Mouse (Mus musculus) lung, embryonic 14.5 days (tissue): ENCODE measurements at regions not wholly inside any gene's neighbourhood (a gene's known extent, or its start where the extent isn't known, plus 50 kb on each side); places are given as distances from the start of the nearest gene placed in this dataset.

ENCODE experiments used
- ATAC-seq: fragments of 200-750 bp; cut with Nextera tagmentation; 2 replicates; pipeline ENCODE4 v1.8.0; 2017; ENCODE audit warnings: mild to moderate bottlenecking, moderate TSS enrichment, moderate library complexity; ENCODE audit not compliant: insufficient read depth
- DNase-seq: peaks from one replicate; pipeline ENCODE4 v3.0.0-alpha.2; 2015
- H3K27ac ChIP-seq: fragments of 300-500 bp; sonication (generic); 2 replicates; pipeline ENCODE4 v1.5.1; 2014; ENCODE audit warnings: low read depth, mild to moderate bottlenecking, moderate library complexity
- H3K27me3 ChIP-seq: fragments of 300-500 bp; sonication (generic); 2 replicates; pipeline ENCODE4 v1.6.1; 2014; ENCODE audit warnings: low read length, control low read depth; ENCODE audit not compliant: insufficient read depth
- H3K36me3 ChIP-seq: fragments of 300-500 bp; sonication (generic); 2 replicates; pipeline ENCODE4 v1.6.1; 2014; ENCODE audit warnings: control low read depth; ENCODE audit not compliant: insufficient read depth
- H3K4me1 ChIP-seq: fragments of 300-500 bp; sonication (generic); 2 replicates; pipeline ENCODE4 v1.6.1; 2014; ENCODE audit warnings: antibody characterized with exemption, control low read depth; ENCODE audit not compliant: insufficient read depth
- H3K4me2 ChIP-seq: fragments of 300-500 bp; sonication (generic); 2 replicates; pipeline ENCODE4 v1.6.1; 2014; ENCODE audit warnings: mild to moderate bottlenecking
- H3K4me3 ChIP-seq: fragments of 300-500 bp; sonication (generic); 2 replicates; pipeline ENCODE4 v1.5.1; 2014; ENCODE audit warnings: low read depth, low read length
- H3K9ac ChIP-seq: fragments of 300-500 bp; sonication (generic); 2 replicates; pipeline ENCODE4 v1.6.1; 2014
- H3K9me3 ChIP-seq: fragments of 300-500 bp; sonication (generic); 2 replicates; pipeline ENCODE4 v1.6.1; 2016; ENCODE audit warnings: low read depth, low read length, control low read depth
- CTCF ChIP-seq: IDR thresholded peaks from 2 replicates; pipeline ENCODE4 v1.5.1; 2016; ENCODE audit warnings: antibody characterized with exemption, low read depth
- WGBS: fragments of 180-500 bp; shearing (Covaris S2); extraction: QIAGEN DNeasy Blood & Tissue Kit; methylation state at CpG from one replicate; pipeline ENCODE4 v1.1.7; 2014; 5-methylcytosine and 5-hydroxymethylcytosine counted together

DNA sequence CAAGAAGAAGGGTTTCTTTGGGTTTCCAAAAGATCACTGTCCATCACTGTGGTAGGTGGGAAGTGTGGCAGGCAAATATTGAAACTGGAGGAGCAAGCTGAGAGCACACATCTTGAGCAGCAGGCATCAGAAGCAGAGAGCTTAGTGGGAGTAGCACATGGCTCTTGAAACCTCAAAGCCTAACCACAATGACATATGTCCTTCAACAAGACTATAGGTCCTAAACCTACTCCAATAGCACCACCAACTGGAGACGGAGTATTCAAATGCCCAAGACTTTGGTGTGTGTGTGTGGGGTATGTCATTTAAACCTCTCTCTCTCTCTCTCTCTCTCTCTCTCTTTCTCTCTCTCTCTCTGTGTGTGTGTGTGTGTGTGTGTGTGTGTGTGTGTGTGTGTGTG lies 88.1 kb upstream of the Sash1 start:
- 60% methylated on average over 1 of the region's 1 CpGs for WGBS
- no peaks in the 10 kb centered on the region for H3K36me3 ChIP-seq
- H3K27ac ChIP-seq: no peak overlapping the region
- DNase-seq (peak; percentile 76), ATAC-seq (peak; percentile 50; the same call in 1 of the 2 replicates)
- H3K27me3 ChIP-seq: no peaks in the 10 kb centered on the region
- TF ChIP-seq CTCF: peak; percentile 62
- H3K4me3 ChIP-seq: no peak overlapping the region
- H3K9ac ChIP-seq: no peak overlapping the region
- H3K4me1 ChIP-seq: peaks cover 3% of the 10 kb centered on the region; the same call in 1 of the 2 replicates
- no peak overlapping the region for H3K4me2 ChIP-seq
- no peaks in the 10 kb centered on the region for H3K9me3 ChIP-seq

DNA sequence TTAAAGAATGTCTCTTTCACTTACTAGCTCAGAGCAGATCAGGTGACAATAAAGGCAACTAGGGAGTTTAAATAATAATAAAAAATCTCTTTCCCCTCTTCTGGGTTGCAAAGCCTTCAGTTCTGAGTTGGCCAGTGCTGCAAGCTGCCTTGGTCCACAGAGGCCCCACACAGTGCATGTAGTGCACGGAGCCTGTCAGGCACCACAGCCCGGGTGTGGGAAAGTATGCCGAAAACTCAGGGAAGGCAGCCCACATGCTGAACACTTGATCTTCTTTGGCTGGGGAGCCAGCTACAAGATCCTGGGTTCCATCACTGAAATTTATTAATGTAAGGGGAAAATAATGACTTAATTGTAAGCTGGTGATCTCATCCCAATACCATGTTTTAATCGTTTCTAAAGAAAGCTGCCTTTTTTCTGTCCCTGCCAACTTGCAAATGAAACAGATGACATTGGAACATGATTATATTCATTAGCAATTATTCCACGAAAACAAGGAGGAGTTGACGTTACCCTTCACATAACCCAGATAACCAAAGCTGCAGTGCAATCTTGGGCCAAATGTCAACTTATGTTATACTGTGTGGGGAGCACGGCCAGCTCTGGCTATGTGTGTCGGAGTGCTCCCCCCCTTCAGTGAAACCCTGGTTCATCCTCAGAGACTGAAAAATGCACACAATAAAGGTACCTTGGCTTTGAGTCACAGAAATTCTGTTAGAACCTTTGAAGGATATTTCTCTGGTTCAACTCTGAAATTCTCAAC lies 87.1 kb upstream of the Sash1 start:
- no peaks in the 10 kb centered on the region for H3K9me3 ChIP-seq
- H3K27ac ChIP-seq: no peak overlapping the region
- DNase-seq: no peak
- ATAC-seq: peak; percentile 39; the same call in 1 of the 2 replicates
- peaks cover 11% of the 10 kb centered on the region; the same call in 1 of the 2 replicates for H3K4me1 ChIP-seq
- H3K27me3 ChIP-seq: no peaks in the 10 kb centered on the region
- no peak overlapping the region for H3K4me2 ChIP-seq
- no peak overlapping the region for H3K9ac ChIP-seq
- H3K4me3 ChIP-seq: no peak overlapping the region
- 46% methylated on average over 8 of the region's 8 CpGs for WGBS
- no peak for TF ChIP-seq CTCF
- H3K36me3 ChIP-seq: no peaks in the 10 kb centered on the region

DNA sequence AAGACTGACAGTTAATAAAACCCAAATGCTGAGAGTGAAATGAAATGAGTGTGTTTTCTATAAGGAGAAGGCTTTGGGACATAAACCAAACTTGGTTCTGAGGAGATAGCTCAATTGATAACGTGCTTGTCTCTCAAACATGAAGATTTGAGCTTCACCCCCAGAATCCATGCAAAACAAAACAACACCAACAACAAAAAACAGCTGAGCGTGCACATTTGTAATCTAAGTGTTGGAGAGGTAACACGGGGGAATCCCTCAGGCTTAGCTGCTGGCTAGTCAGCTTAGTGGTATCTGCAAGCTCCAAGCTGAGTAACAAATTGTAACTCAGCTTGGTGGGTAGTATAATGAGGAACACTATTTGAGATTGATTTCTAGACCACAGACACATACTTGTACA lies 84.9 kb upstream of the Sash1 start:
- no peak for TF ChIP-seq CTCF
- Histone ChIP-seq H3K4me1 (peaks cover 13% of the 10 kb centered on the region; the same call in 1 of the 2 replicates), H3K9ac (no peak overlapping the region), H3K4me2 (no peak overlapping the region), H3K36me3 (no peaks in the 10 kb centered on the region), H3K9me3 (no peaks in the 10 kb centered on the region), H3K27ac (no peak overlapping the region), H3K4me3 (no peak overlapping the region), H3K27me3 (no peaks in the 10 kb centered on the region)
- DNase-seq (no peak), ATAC-seq (no peak)
- 83% methylated on average over 3 of the region's 3 CpGs for WGBS

DNA sequence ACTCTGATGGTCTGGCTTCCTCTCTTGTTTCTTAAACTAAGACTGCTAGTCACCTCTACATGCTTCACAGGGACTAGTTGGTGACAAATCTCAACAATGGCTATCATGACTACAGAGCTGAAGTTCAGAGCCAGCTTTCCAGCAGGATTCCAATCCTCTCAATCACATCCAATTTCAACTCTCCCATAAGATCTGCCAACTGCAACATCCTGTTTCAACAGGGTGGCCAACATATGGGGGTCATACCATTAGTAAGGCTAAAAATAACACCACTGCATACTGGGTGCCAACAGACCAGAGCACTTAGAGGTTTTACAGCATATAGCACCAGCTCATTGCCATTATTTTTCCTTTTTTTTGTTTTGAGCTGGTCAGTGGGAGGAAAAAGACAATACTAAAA lies 83.7 kb upstream of the Sash1 start:
- Histone ChIP-seq H3K4me2 (no peak overlapping the region), H3K9me3 (no peaks in the 10 kb centered on the region), H3K4me1 (peaks cover 13% of the 10 kb centered on the region; the same call in 1 of the 2 replicates), H3K9ac (no peak overlapping the region), H3K27me3 (no peaks in the 10 kb centered on the region), H3K4me3 (no peak overlapping the region), H3K36me3 (no peaks in the 10 kb centered on the region), H3K27ac (peak overlapping the region; percentile 30; the same call in 1 of the 2 replicates)
- TF ChIP-seq CTCF: no peak
- no peak for ATAC-seq
- no peak for DNase-seq

DNA sequence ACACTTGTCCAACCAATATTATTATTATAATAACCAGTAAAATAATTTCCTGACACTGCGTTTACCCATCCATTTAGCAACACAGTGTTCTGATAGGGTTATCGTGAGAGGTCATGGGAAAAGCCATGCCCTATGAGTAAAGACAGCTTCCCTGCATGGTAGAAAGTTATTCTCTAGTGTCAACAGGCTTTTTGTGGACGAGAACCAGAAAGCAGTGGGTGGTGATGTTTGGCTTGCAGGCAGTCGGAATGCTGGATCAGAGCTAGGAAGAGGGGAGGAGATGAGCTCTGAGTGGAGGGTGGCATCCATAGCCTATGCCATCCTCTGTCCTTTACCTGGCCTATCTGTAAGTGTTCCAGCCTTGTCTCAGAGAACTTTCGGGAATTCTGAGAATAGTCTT lies 83.1 kb upstream of the Sash1 start:
- H3K27me3 ChIP-seq: no peaks in the 10 kb centered on the region

DNA sequence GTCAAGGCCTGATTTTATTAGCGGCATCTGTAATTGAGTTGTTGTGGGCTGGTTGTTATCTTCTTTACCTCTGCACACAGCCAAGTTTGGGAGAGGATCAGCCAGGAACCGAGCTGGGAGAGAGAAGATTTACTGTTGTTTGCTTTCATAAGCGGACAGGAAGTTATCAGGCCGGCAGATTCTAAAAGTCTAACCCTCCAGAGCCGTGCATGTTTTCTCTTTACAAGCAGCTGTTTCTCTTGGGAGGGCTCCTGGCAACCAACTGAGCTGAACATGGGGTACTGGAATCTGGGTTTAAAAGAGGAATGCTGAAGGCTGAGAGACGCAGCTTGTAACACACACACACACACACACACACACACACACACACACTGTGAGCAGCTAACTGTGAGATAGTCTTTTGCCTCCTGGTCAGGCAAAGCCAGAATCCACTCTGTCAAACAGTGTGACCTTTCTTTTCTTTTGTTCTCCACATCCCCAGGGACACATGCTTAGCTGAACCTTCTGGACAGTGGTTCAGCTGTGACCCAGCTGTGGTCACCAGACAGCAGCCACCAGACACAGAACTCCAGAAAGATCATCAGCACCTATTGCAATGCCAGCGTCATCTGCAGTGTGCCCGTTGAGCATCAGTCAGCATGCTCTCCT lies 82.5 kb upstream of the Sash1 start:
- Histone ChIP-seq H3K4me3 (no peak overlapping the region), H3K4me1 (peaks cover 13% of the 10 kb centered on the region; the same call in 1 of the 2 replicates), H3K4me2 (peak overlapping the region; percentile 1; the same call in 1 of the 2 replicates), H3K27ac (peak overlapping the region; percentile 22; the same call in 1 of the 2 replicates), H3K9me3 (no peaks in the 10 kb centered on the region), H3K36me3 (no peaks in the 10 kb centered on the region), H3K27me3 (no peaks in the 10 kb centered on the region), H3K9ac (no peak overlapping the region)
- TF ChIP-seq CTCF: no peak
- DNase-seq: peak; percentile 78
- 23% methylated on average over 8 of the region's 8 CpGs for WGBS
- peak; percentile 78 for ATAC-seq

More for the DNA sequence above, 83.1 kb upstream of the Sash1 start:
- no peak for DNase-seq
- 45% methylated on average over 5 of the region's 5 CpGs for whole genome bisulfite sequencing
- Histone ChIP-seq H3K4me1 (peaks cover 13% of the 10 kb centered on the region; the same call in 1 of the 2 replicates), H3K27ac (peak overlapping the region; percentile 30; the same call in 1 of the 2 replicates), H3K36me3 (no peaks in the 10 kb centered on the region), H3K9me3 (no peaks in the 10 kb centered on the region), H3K9ac (no peak overlapping the region), H3K4me2 (no peak overlapping the region), H3K4me3 (no peak overlapping the region)
- no peak for ATAC-seq
- TF ChIP-seq CTCF: no peak

DNA sequence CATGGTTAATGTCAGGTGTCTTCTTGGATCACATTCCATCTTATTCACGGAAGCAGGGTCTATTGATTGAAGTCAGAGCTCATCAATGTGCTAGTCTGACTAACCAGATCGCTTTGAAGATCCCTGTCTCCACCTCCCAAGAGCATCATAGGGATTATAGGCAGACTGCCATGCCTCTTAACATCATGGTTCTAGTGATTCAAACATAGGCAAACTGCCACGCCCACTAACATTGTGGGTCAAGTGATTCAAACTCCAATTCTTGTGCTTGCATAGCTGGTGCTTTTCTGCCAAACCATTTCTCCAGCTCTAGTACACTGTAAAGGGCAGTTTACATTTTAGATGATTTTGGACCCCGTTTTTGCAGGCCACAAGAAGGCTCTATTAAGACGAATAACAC lies 77.1 kb upstream of the Sash1 start:
- 66% methylated on average over 5 of the region's 5 CpGs for WGBS

More for the DNA sequence above, 77.1 kb upstream of the Sash1 start:
- DNase-seq: no peak
- Histone ChIP-seq H3K9me3 (no peaks in the 10 kb centered on the region), H3K4me1 (peaks cover under 1% of the 10 kb centered on the region; the same call in 1 of the 2 replicates), H3K9ac (no peak overlapping the region), H3K36me3 (no peaks in the 10 kb centered on the region), H3K4me2 (no peak overlapping the region), H3K4me3 (no peak overlapping the region), H3K27me3 (no peaks in the 10 kb centered on the region), H3K27ac (no peak overlapping the region)
- no peak for ATAC-seq
- no peak for TF ChIP-seq CTCF
